Comparison of ENCODE assay signal across 22 mouse cellular contexts in the genomic region with DNA sequence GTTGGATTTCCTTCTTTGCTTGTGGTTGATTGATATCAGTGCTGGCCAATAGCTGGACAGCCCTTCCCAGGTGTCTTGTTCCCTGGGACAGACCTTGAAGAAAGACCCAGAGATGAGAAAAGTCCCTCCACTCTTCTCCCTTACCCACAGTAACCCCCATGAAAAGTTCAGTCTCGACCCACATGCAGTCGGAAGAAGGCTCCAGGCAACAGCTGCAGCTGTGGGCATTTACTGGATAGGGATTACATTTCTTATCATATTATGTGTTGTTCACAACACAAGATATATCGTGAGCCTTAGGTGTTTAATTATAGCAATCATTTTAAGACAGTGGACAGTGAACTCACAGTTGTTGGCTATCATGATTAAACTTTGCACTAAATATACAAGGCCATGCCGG.
"Had no signal": no experiment of that assay in that cellular context is flagged by ENCODE, and none has a peak within 500 bp of the region (broad histone marks: within the 10 kb centered on the region; RNA-seq: fewer than 3 reads in every experiment).

No protein-coding gene starts in this region.

- H3K4me3 ChIP-seq: gastrocnemius, adult 2 months; heart, embryonic 10.5 days; heart, embryonic 12.5 days; hindbrain, embryonic 10.5 days; hindbrain, embryonic 12.5 days; kidney, embryonic 15.5 days; limb, embryonic 13.5 days; limb, embryonic 15.5 days; liver, embryonic 12.5 days had no signal

- H3K4me2 ChIP-seq: heart, embryonic 12.5 days; hindbrain, embryonic 12.5 days; hindbrain, embryonic 14.5 days; kidney, embryonic 15.5 days; limb, embryonic 13.5 days; limb, embryonic 15.5 days; liver, embryonic 12.5 days had no signal

- H3K27ac ChIP-seq: gastrocnemius, adult 2 months; heart, embryonic 10.5 days; hindbrain, embryonic 10.5 days; hindbrain, embryonic 12.5 days; hindbrain, embryonic 14.5 days; kidney, embryonic 15.5 days; kidney, postnatal 0 days; limb, embryonic 13.5 days; limb, embryonic 15.5 days; liver, embryonic 12.5 days; liver, embryonic 14.5 days had no signal

- DNase-seq: gastrocnemius, adult 2 months; gastrocnemius, postnatal 10 days; gastrocnemius, postnatal 25 days; heart, adult 18-20 months; heart, postnatal 10 days; heart, postnatal 4 days; layer of hippocampus, adult 9-11 months; layer of hippocampus, postnatal 36 days; left cerebral cortex, postnatal 4 days had no signal

- H3K36me3 ChIP-seq: heart, embryonic 10.5 days; heart, embryonic 12.5 days; hindbrain, embryonic 10.5 days; hindbrain, embryonic 12.5 days; kidney, embryonic 15.5 days; limb, embryonic 13.5 days; limb, embryonic 15.5 days; liver, embryonic 12.5 days had no signal

- H3K4me1 ChIP-seq: heart, embryonic 10.5 days; heart, embryonic 12.5 days; liver, embryonic 12.5 days had no signal

- H3K9ac ChIP-seq: heart, embryonic 12.5 days; hindbrain, embryonic 12.5 days; hindbrain, embryonic 14.5 days; kidney, embryonic 15.5 days; limb, embryonic 13.5 days; limb, embryonic 15.5 days; liver, embryonic 12.5 days; liver, embryonic 14.5 days had no signal

- ATAC-seq: hindbrain, embryonic 16.5 days; inflammation-experienced regulatory T-cells, adult 6 months had no signal

- H3K9me3 ChIP-seq: heart, embryonic 10.5 days; heart, embryonic 12.5 days; hindbrain, embryonic 10.5 days; hindbrain, embryonic 12.5 days; kidney, embryonic 15.5 days; limb, embryonic 13.5 days; limb, embryonic 15.5 days; liver, embryonic 12.5 days had no signal

- H3K27me3 ChIP-seq: heart, embryonic 12.5 days; hindbrain, embryonic 12.5 days; kidney, embryonic 15.5 days; limb, embryonic 15.5 days; liver, embryonic 12.5 days had no signal
